Comparison of ENCODE assay signal across 19 mouse cellular contexts in the genomic region with DNA sequence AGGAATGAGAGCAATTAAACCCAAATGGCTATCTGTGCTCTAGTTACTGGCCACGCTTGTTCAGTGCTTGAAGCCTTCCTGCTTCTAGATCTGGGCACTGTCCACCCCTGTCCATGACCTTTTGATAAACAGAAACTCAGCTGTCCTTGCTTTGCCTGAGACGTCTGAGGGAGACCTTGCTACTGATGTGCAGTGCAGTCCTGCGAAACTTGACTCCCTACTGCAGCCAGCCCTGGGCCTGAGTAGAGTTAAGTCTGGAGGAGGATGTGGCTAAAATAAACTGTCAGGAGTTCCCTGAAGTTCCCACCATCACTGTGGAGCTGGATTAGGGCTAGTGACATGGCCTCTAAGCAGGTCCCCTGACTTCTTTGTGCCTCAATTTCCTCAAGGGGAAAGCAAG.
DNase-seq lines count a peak whose midpoint lies in the region; ATAC-seq lines count a peak whose summit lies in the region.
"Had no signal": no experiment of that assay in that cellular context is flagged by ENCODE, and none has a peak within 500 bp of the region (broad histone marks: within the 10 kb centered on the region; RNA-seq: fewer than 3 reads in every experiment).

No protein-coding gene starts in this region.

- H3K9ac ChIP-seq in hindbrain, embryonic 12.5 days: no peak overlapping the region
- H3K9ac ChIP-seq in midbrain, embryonic 15.5 days: no peak overlapping the region
- H3K9ac ChIP-seq: embryonic facial prominence, embryonic 12.5 days; limb, embryonic 13.5 days; liver, embryonic 13.5 days; lung, embryonic 14.5 days; neural tube, embryonic 15.5 days had no signal

- DNase-seq in hindbrain, embryonic 10.5 days (ENCODE audit: low spot score): no peak
- DNase-seq in midbrain, embryonic 10.5 days (ENCODE audit: low spot score): no peak
- peak; percentile 50 for DNase-seq in adrenal gland, postnatal 10 days
- peak; percentile 18 for DNase-seq in testis, postnatal 14 days (ENCODE audit: low spot score)
- no peak for DNase-seq in heart, adult 9 months (ENCODE audit: low spot score in 2 of 2)
- DNase-seq: B cell, adult 2 months; cerebellum, adult 11-12 months; cerebellum, postnatal 25 days; gastrocnemius, postnatal 25 days; kidney, adult 8-10 months; liver, embryonic 13.5 days; lung, embryonic 14.5 days; midbrain, embryonic 14.5 days; thymus, postnatal 4 days had no signal

- H3K4me2 ChIP-seq in hindbrain, embryonic 12.5 days (replicated peaks): no peak overlapping the region
- no peak overlapping the region for H3K4me2 ChIP-seq in midbrain, embryonic 15.5 days
- H3K4me2 ChIP-seq: embryonic facial prominence, embryonic 12.5 days; limb, embryonic 13.5 days; liver, embryonic 13.5 days; lung, embryonic 14.5 days; neural tube, embryonic 15.5 days had no signal

- no peak for ATAC-seq in hindbrain, embryonic 12.5 days (ENCODE audit: low FRiP score)
- ATAC-seq in midbrain, embryonic 15.5 days (replicated peaks): no peak

- no peaks in the 10 kb centered on the region for H3K27me3 ChIP-seq in hindbrain, embryonic 10.5 days (ENCODE audit: insufficient read depth, poor library complexity, severe bottlenecking)
- no peaks in the 10 kb centered on the region for H3K27me3 ChIP-seq in hindbrain, embryonic 12.5 days
- H3K27me3 ChIP-seq in midbrain, embryonic 10.5 days (ENCODE audit: low read depth, poor library complexity, severe bottlenecking): no peaks in the 10 kb centered on the region
- 0 out of 2 replicates have a peak, but pooled peaks cover 3% of the 10 kb centered on the region for H3K27me3 ChIP-seq in midbrain, embryonic 15.5 days (replicated peaks)
- H3K27me3 ChIP-seq: embryonic facial prominence, embryonic 12.5 days; limb, embryonic 13.5 days; liver, embryonic 13.5 days; neural tube, embryonic 15.5 days had no signal

- peaks cover 60% of the 10 kb centered on the region for H3K4me1 ChIP-seq in hindbrain, embryonic 10.5 days (replicated peaks)
- peaks cover 25% of the 10 kb centered on the region for H3K4me1 ChIP-seq in hindbrain, embryonic 12.5 days
- H3K4me1 ChIP-seq in midbrain, embryonic 10.5 days: peaks cover 52% of the 10 kb centered on the region
- H3K4me1 ChIP-seq in midbrain, embryonic 15.5 days: peaks cover 11% of the 10 kb centered on the region
- H3K4me1 ChIP-seq: embryonic facial prominence, embryonic 12.5 days; liver, embryonic 13.5 days had no signal

- 43% methylated on average over 3 of the region's 3 CpGs for WGBS in hindbrain, embryonic 10.5 days
- WGBS in hindbrain, embryonic 12.5 days: 55% methylated on average over 3 of the region's 3 CpGs
- 54% methylated on average over 3 of the region's 3 CpGs for WGBS in midbrain, embryonic 10.5 days
- WGBS in midbrain, embryonic 15.5 days: 69% methylated on average over 3 of the region's 3 CpGs

- H3K27ac ChIP-seq in hindbrain, embryonic 10.5 days: peak overlapping the region; percentile 13; the same call in 1 of the 2 replicates
- H3K27ac ChIP-seq in hindbrain, embryonic 12.5 days: no peak overlapping the region
- H3K27ac ChIP-seq in midbrain, embryonic 10.5 days (replicated peaks): peak overlapping the region; percentile 85
- no peak overlapping the region for H3K27ac ChIP-seq in midbrain, embryonic 15.5 days
- H3K27ac ChIP-seq: embryonic facial prominence, embryonic 12.5 days; limb, embryonic 13.5 days; liver, embryonic 13.5 days; neural tube, embryonic 15.5 days had no signal

- peaks cover 3% of the 10 kb centered on the region; the same call in 1 of the 2 replicates for H3K9me3 ChIP-seq in hindbrain, embryonic 10.5 days
- H3K9me3 ChIP-seq in hindbrain, embryonic 12.5 days (replicated peaks): no peaks in the 10 kb centered on the region
- no peaks in the 10 kb centered on the region for H3K9me3 ChIP-seq in midbrain, embryonic 10.5 days (replicated peaks)
- no peaks in the 10 kb centered on the region for H3K9me3 ChIP-seq in midbrain, embryonic 15.5 days
- H3K9me3 ChIP-seq: embryonic facial prominence, embryonic 12.5 days; limb, embryonic 13.5 days; liver, embryonic 13.5 days; neural tube, embryonic 15.5 days had no signal

- no peaks in the 10 kb centered on the region for H3K36me3 ChIP-seq in hindbrain, embryonic 10.5 days
- H3K36me3 ChIP-seq in hindbrain, embryonic 12.5 days: no peaks in the 10 kb centered on the region
- H3K36me3 ChIP-seq in midbrain, embryonic 10.5 days: no peaks in the 10 kb centered on the region
- H3K36me3 ChIP-seq in midbrain, embryonic 15.5 days (replicated peaks): no peaks in the 10 kb centered on the region
- H3K36me3 ChIP-seq: embryonic facial prominence, embryonic 12.5 days; limb, embryonic 13.5 days; liver, embryonic 13.5 days; neural tube, embryonic 15.5 days had no signal

- H3K4me3 ChIP-seq in hindbrain, embryonic 10.5 days: no peak overlapping the region
- no peak overlapping the region for H3K4me3 ChIP-seq in hindbrain, embryonic 12.5 days
- no peak overlapping the region for H3K4me3 ChIP-seq in midbrain, embryonic 10.5 days
- H3K4me3 ChIP-seq in midbrain, embryonic 15.5 days: no peak overlapping the region
- H3K4me3 ChIP-seq: embryonic facial prominence, embryonic 12.5 days; limb, embryonic 13.5 days; liver, embryonic 13.5 days; neural tube, embryonic 15.5 days had no signal

Comparison
In these comparisons a context has a peak if more than half of its experiments do, and no peak if none do; other contexts are left out.
1. H3K27ac ChIP-seq: peak in hindbrain, embryonic 10.5 days (single experiment) and midbrain, embryonic 10.5 days (single experiment); none in hindbrain, embryonic 12.5 days (single experiment) and midbrain, embryonic 15.5 days (single experiment).
2. DNase-seq: peak in adrenal gland, postnatal 10 days (single experiment) and testis, postnatal 14 days (single experiment); none in hindbrain, embryonic 10.5 days (single experiment), midbrain, embryonic 10.5 days (single experiment) and heart, adult 9 months (0 of 2).